In genomic region chr1:165679618-165679997, GRCm38 (mm10) we compare ENCODE assay signal across 13 mouse cellular contexts. TPM values are rescaled to one million over a fixed set of nuclear protein-coding genes. Genes with fewer than 3 reads are reported as not detected.
DNase-seq lines count a peak whose midpoint lies in the region; ATAC-seq and TF ChIP-seq lines count a peak whose summit lies in the region.
"Had no signal": no experiment of that assay in that cellular context is flagged by ENCODE, and none has a peak within 500 bp of the region (broad histone marks: within the 10 kb centered on the region; RNA-seq: fewer than 3 reads in every experiment).

No protein-coding gene starts in this region.

- no peak for TF ChIP-seq POLR2A in liver, adult 2 months (IDR thresholded peaks at IDR 0.05; ENCODE audit: extremely low read depth, insufficient read depth, low read length)

- H3K4me1 ChIP-seq in heart, embryonic 10.5 days: peaks cover 92% of the 10 kb centered on the region
- peaks cover 12% of the 10 kb centered on the region; the same call in 1 of the 2 replicates for H3K4me1 ChIP-seq in liver, adult 2 months (ENCODE audit: control insufficient read depth, insufficient read depth, low read length)
- peaks cover 22% of the 10 kb centered on the region; the same call in 1 of the 2 replicates for H3K4me1 ChIP-seq in liver, embryonic 12.5 days
- H3K4me1 ChIP-seq in midbrain, embryonic 11.5 days (ENCODE audit: control insufficient read depth, insufficient read depth, low read length): no peaks in the 10 kb centered on the region
- H3K4me1 ChIP-seq: neural tube, embryonic 13.5 days had no signal

- ATAC-seq in liver, embryonic 12.5 days: no peak
- 0 out of 2 replicates have a peak, but pooled peaks have one; percentile 39 for ATAC-seq in erythroblast, adult 5-6 weeks (replicated peaks; ENCODE audit: low FRiP score, poor library complexity, severe bottlenecking)
- ATAC-seq in midbrain, embryonic 11.5 days (ENCODE audit: low FRiP score): no peak

- H3K9ac ChIP-seq in liver, adult 2 months (ENCODE audit: low read depth, low read length): no peak overlapping the region
- H3K9ac ChIP-seq in liver, embryonic 12.5 days: no peak overlapping the region
- no peak overlapping the region for H3K9ac ChIP-seq in midbrain, embryonic 11.5 days (ENCODE audit: low read length)
- H3K9ac ChIP-seq: liver, embryonic 15.5 days; neural tube, embryonic 13.5 days had no signal

- no peak overlapping the region for H3K4me2 ChIP-seq in liver, embryonic 12.5 days
- H3K4me2 ChIP-seq in midbrain, embryonic 11.5 days: no peak overlapping the region
- H3K4me2 ChIP-seq: liver, embryonic 15.5 days; neural tube, embryonic 13.5 days had no signal

- H3K79me2 ChIP-seq in liver, adult 2 months (ENCODE audit: control insufficient read depth, insufficient read depth, low read length): 0 out of 2 replicates have a peak, but pooled peaks cover 4% of the 10 kb centered on the region

- H3K27me3 ChIP-seq in heart, embryonic 10.5 days (ENCODE audit: insufficient read depth, poor library complexity, severe bottlenecking): no peaks in the 10 kb centered on the region
- H3K27me3 ChIP-seq in liver, adult 2 months (ENCODE audit: control insufficient read depth, insufficient read depth, low read length): no peaks in the 10 kb centered on the region
- H3K27me3 ChIP-seq in liver, embryonic 12.5 days (replicated peaks): no peaks in the 10 kb centered on the region
- no peaks in the 10 kb centered on the region for H3K27me3 ChIP-seq in midbrain, embryonic 11.5 days (ENCODE audit: control insufficient read depth, insufficient read depth, low read length)
- H3K27me3 ChIP-seq: liver, embryonic 15.5 days; neural tube, embryonic 13.5 days had no signal

- peak overlapping the region; percentile 77 for H3K27ac ChIP-seq in heart, embryonic 10.5 days
- H3K27ac ChIP-seq in liver, adult 2 months (replicated peaks; ENCODE audit: insufficient read depth, low read depth, low read length): peak overlapping the region; percentile 34
- H3K27ac ChIP-seq in liver, embryonic 12.5 days: no peak overlapping the region
- no peak overlapping the region for H3K27ac ChIP-seq in midbrain, embryonic 11.5 days (ENCODE audit: low read depth, low read length)
- H3K27ac ChIP-seq: liver, embryonic 15.5 days; neural tube, embryonic 13.5 days had no signal

- no peak for DNase-seq in heart, embryonic 10.5 days (ENCODE audit: low spot score)
- DNase-seq in heart, postnatal 25 days (ENCODE audit: low spot score): no peak
- peak; percentile 50 for DNase-seq in liver, adult 2 months (ENCODE audit: extremely low read depth, low read depth, low spot score)
- peak; percentile 54 for DNase-seq in lung, postnatal 10 days
- no peak for DNase-seq in spleen, adult 18-20 months
- DNase-seq in midbrain, embryonic 11.5 days (ENCODE audit: low spot score, missing footprints): no peak
- DNase-seq: cerebellum, postnatal 25 days; midbrain, embryonic 14.5 days; retina, postnatal 1 day had no signal

- peaks cover 40% of the 10 kb centered on the region for H3K36me3 ChIP-seq in heart, embryonic 10.5 days
- H3K36me3 ChIP-seq in liver, adult 2 months (ENCODE audit: control insufficient read depth, insufficient read depth, low read length): no peaks in the 10 kb centered on the region
- peaks cover 5% of the 10 kb centered on the region; the same call in 1 of the 2 replicates for H3K36me3 ChIP-seq in liver, embryonic 12.5 days
- H3K36me3 ChIP-seq in midbrain, embryonic 11.5 days (ENCODE audit: control insufficient read depth, insufficient read depth, low read length): no peaks in the 10 kb centered on the region
- H3K36me3 ChIP-seq: liver, embryonic 15.5 days; neural tube, embryonic 13.5 days had no signal

- WGBS in heart, embryonic 10.5 days: 33% methylated on average over 3 of the region's 3 CpGs
- WGBS in liver, adult 2 months: 42% methylated on average over 3 of the region's 3 CpGs
- 61% methylated on average over 3 of the region's 3 CpGs for WGBS in liver, embryonic 12.5 days (ENCODE audit: insufficient replicate concordance)
- 20% methylated on average over 3 of the region's 3 CpGs for WGBS in midbrain, embryonic 11.5 days

- no peaks in the 10 kb centered on the region for H3K9me3 ChIP-seq in heart, embryonic 10.5 days
- no peaks in the 10 kb centered on the region for H3K9me3 ChIP-seq in liver, embryonic 12.5 days (replicated peaks)
- H3K9me3 ChIP-seq in midbrain, embryonic 11.5 days (ENCODE audit: control insufficient read depth, low read length): no peaks in the 10 kb centered on the region
- H3K9me3 ChIP-seq: liver, embryonic 15.5 days; neural tube, embryonic 13.5 days had no signal

- H3K4me3 ChIP-seq in heart, embryonic 10.5 days: no peak overlapping the region
- no peak overlapping the region for H3K4me3 ChIP-seq in liver, adult 2 months (ENCODE audit: insufficient read depth, low read depth, low read length)
- no peak overlapping the region for H3K4me3 ChIP-seq in liver, embryonic 12.5 days
- H3K4me3 ChIP-seq in midbrain, embryonic 11.5 days (ENCODE audit: low read depth, low read length): no peak overlapping the region
- H3K4me3 ChIP-seq: liver, embryonic 15.5 days; neural tube, embryonic 13.5 days had no signal

- peak; percentile 47 for TF ChIP-seq CTCF in liver, adult 2 months (IDR thresholded peaks at IDR 0.05; ENCODE audit: low read depth, low read length)

- intact Hi-C loops in heart, postnatal 25 days (cut with DNase I): loop anchor here (2.0 kb wide), 1 partner anchor 17 kb away; no protein-coding TSS in a partner anchor

RNA-seq across cellular contexts. Expression of gene Rcsd1, which starts 29.9 kb away (rescaled TPM):
- polyA plus RNA-seq in heart, embryonic 10.5 days (2016; fragmentation: Nextera tagmentation; extraction: Ambion mirVana): 100 and 130 TPM in 2 replicates
- 10 to 100 TPM; 79.6 to 81.5 TPM for total RNA-seq in heart, postnatal 25 days (2021)
- 2.6 and 3.0 TPM in 2 replicates for total RNA-seq in liver, adult 2 months (2014; rRNA removed)
- 2.8 and 3.3 TPM in 2 replicates for polyA plus RNA-seq in liver, adult 2 months (2012; rRNA removed)
- polyA plus RNA-seq in liver, embryonic 12.5 days (2016; fragmentation: Nextera tagmentation; extraction: Ambion mirVana): 10.7 and 10.8 TPM in 2 replicates
- total RNA-seq in erythroblast, adult 5-6 weeks (2015; ENCODE audit: low replicate concordance): 20.0 and 25.5 TPM in 2 replicates
- total RNA-seq in erythroblast, adult 5-6 weeks (2017; ENCODE audit: low replicate concordance): 27.2 and 29.6 TPM in 2 replicates
- 5.9 and 6.6 TPM in 2 replicates for polyA plus RNA-seq in midbrain, embryonic 11.5 days (2014; fragmentation: Nextera tagmentation; extraction: Ambion mirVana)

RNA-seq across cellular contexts. Expression of gene Mpzl1, which starts 45.3 kb away (rescaled TPM):
- 138 and 170 TPM in 2 replicates for polyA plus RNA-seq in heart, embryonic 10.5 days (2016; fragmentation: Nextera tagmentation; extraction: Ambion mirVana)
- 10 to 100 TPM; 20.8 to 20.9 TPM for total RNA-seq in heart, postnatal 25 days (2021)
- 1.4 and 2.8 TPM in 2 replicates for total RNA-seq in liver, adult 2 months (2014; rRNA removed)
- 3.8 and 5.8 TPM in 2 replicates for polyA plus RNA-seq in liver, adult 2 months (2012; rRNA removed)
- polyA plus RNA-seq in liver, embryonic 12.5 days (2016; fragmentation: Nextera tagmentation; extraction: Ambion mirVana): 49.3 and 50.3 TPM in 2 replicates
- total RNA-seq in erythroblast, adult 5-6 weeks (2015; ENCODE audit: low replicate concordance): 0.19 and 7.5 TPM in 2 replicates
- total RNA-seq in erythroblast, adult 5-6 weeks (2017; ENCODE audit: low replicate concordance): 0.51 and 2.0 TPM in 2 replicates
- polyA plus RNA-seq in midbrain, embryonic 11.5 days (2014; fragmentation: Nextera tagmentation; extraction: Ambion mirVana): 141 and 144 TPM in 2 replicates

Comparison
In these comparisons a context has a peak if more than half of its experiments do, and no peak if none do; other contexts are left out.
1. H3K27ac ChIP-seq: peak in heart, embryonic 10.5 days (single experiment) and liver, adult 2 months (single experiment); none in liver, embryonic 12.5 days (single experiment) and midbrain, embryonic 11.5 days (single experiment).
2. DNase-seq: peak in liver, adult 2 months (single experiment) and lung, postnatal 10 days (single experiment); none in heart, embryonic 10.5 days (single experiment), heart, postnatal 25 days (single experiment), spleen, adult 18-20 months (0 of 2) and midbrain, embryonic 11.5 days (single experiment).